Mouse (Mus musculus): ENCODE data around the gene Sgtb. TPM values are rescaled to one million over a fixed set of nuclear protein-coding genes. Genes with fewer than 3 reads are reported as not detected.

The Sgtb gene
- 1.1 and 1.5 TPM in 2 replicates for polyA plus RNA-seq (2012; rRNA removed; ENCODE audit: low replicate concordance)

GRCm38 (mm10) chr13:104109288-104109815 lies at the start of gene Sgtb, which contains the start of gene Nln:
Sgtb (plus strand) TSS chr13:104109741.
Nln (minus strand) TSS chr13:104109614.

GRCm38 (mm10) chr13:104177796-104178649 lies 68.5 kb downstream of the Sgtb start, which contains the start of gene Trappc13:
Trappc13 (minus strand) TSS chr13:104178469.

GRCm38 (mm10) chr13:104178650-104179121 lies 69.1 kb downstream of the Sgtb start, which contains the start of gene Trim23:
Trim23 (plus strand) TSS chr13:104178797.

Other genes with a start within 250 kb of the Sgtb start
- 6.4 and 12.3 TPM in 2 replicates for gene Erbin, start 189.2 kb upstream of the Sgtb start, polyA plus RNA-seq (2012; rRNA removed; ENCODE audit: low replicate concordance)
- 11.2 and 11.7 TPM in 2 replicates for gene Nln, start 127 bp upstream of the Sgtb start, polyA plus RNA-seq (2012; rRNA removed; ENCODE audit: low replicate concordance)
- 4.0 and 10.4 TPM in 2 replicates for gene Trappc13, start 68.7 kb downstream of the Sgtb start, polyA plus RNA-seq (2012; rRNA removed; ENCODE audit: low replicate concordance)
- 1.5 and 3.4 TPM in 2 replicates for gene Trim23, start 69.1 kb downstream of the Sgtb start, polyA plus RNA-seq (2012; rRNA removed; ENCODE audit: low replicate concordance)
- 0.16 and 0.42 TPM in 2 replicates for gene Cenpk, start 118.9 kb downstream of the Sgtb start, polyA plus RNA-seq (2012; rRNA removed; ENCODE audit: low replicate concordance)
- 0.91 and 2.6 TPM in 2 replicates for gene Ppwd1, start 119.1 kb downstream of the Sgtb start, polyA plus RNA-seq (2012; rRNA removed; ENCODE audit: low replicate concordance)
- 1.8 and 2.3 TPM in 2 replicates for gene Adamts6, start 178.1 kb downstream of the Sgtb start, polyA plus RNA-seq (2012; rRNA removed; ENCODE audit: low replicate concordance)

Data from mammary gland, adult 2 months (tissue).